Mouse (Mus musculus) adrenal gland (tissue): Measurements from ENCODE around the gene Arfgap1.

Experiments used
- intact Hi-C: fragments of 180-260 bp; cut with DNase I; formaldehyde crosslinking; loops from one replicate; pipeline ENCODE4 v1.15.1; 2025
- long read RNA-seq, 2 experiments: library from polyadenylated mRNA; unstranded; transcript quantifications; one replicate each; pipeline ENCODE4 v2.0.0; 2020; ENCODE audit warnings: borderline replicate concordance in 1 of 2; ENCODE audit not compliant: insufficient replicate concordance in 1 of 2

The Arfgap1 gene
- long read RNA-seq, experiment 1, transcript Arfgap1-201 (14 exons, 2,714 nt), result major isoform, 11 of 58 reads
- long read RNA-seq, experiment 1, partial matches to known transcripts, result 7 of 58 reads
- long read RNA-seq, experiment 1, other reads (novel, unspliced or antisense), result 39 of 58 reads
- long read RNA-seq, experiment 2, transcript Arfgap1-201 (14 exons, 2,714 nt), result major isoform, 9 of 60 reads
- long read RNA-seq, experiment 2, partial matches to known transcripts, result 5 of 60 reads
- long read RNA-seq, experiment 2, other reads (novel, unspliced or antisense), result 43 of 60 reads

DNA sequence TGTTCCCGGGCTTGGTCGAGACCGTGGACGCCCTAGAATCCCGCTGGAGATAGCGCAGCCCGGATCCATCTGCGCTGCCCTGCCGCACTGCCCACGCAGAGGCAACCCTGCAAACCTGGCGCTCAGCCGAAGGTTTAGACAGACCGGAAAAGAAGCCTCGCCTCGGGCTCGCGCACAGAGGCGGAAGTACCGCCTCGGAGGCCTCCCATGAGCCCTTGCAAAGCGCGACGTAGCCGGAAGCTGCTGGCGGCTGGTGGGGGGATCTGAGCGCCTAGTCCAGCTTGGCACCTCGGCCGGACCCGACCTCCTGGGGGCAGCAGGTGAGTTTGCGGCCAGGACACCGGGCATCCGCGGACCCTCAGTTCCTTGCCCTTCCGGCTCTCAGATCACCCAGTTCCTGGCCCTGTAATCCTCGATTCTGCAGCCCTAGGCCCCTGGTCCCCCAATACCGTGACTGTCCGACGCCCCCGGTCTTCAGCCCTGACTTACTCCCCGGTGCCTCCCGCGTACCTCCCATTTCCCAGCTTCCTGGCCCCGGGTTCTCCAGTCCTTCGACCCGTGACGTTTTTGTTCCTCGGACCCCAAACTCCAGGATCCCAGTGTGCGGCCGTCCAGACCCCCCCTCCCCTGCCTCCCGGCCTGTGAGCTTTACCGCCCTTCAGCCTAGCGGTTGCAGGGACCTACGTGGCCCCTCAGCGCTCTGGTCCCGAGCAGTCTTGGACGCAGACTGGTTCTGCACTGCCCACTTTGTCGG lies at the start of gene Arfgap1:
Gene Arfgap1 (plus strand): TSS at position 216 of the 754 bp plus-strand sequence.
- intact Hi-C loops, result no loop called here

DNA sequence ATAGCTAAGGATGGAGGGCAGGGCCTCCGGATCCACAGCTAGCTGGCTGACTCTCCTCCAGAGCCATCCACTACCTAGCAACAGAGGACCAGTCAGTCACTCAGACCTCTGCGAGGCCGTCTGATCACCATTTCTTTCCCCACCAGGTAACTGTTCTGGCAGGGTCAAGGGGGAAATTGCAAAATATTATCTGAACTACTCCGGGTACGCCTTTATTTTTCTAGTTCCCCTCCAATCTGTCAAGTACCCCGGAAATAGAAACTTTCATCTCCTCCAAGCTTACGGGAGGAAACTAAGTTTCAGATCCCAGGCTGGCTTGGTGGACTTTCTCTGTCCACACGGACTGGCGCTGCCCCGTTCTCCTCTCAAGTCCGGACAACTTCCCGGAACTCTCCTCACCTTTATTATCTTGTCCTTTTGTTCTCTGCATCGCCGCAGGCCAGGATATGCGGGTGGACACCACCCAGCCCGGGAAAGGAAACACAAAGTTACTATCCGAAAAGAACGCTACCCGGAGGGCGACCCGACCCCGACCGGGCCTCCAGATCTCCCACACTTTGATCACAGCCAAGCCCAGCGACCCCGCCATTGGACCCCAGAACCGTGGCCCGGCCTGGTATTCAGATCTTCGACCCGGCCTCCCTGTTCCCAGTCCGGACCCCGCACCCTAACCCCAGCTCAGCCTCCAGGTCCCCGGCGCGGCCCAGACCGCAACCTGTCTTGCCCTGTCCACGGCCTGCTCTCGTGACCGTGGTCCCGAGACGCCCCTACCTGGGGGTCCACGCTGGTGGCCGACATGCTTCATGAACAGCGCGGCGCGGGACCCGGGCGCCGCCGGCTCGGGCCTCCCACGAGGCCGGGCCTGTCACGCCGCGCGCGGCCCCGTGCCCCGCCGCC lies 46.9 kb upstream of the Arfgap1 start:
- intact Hi-C loops, result no loop called here

DNA sequence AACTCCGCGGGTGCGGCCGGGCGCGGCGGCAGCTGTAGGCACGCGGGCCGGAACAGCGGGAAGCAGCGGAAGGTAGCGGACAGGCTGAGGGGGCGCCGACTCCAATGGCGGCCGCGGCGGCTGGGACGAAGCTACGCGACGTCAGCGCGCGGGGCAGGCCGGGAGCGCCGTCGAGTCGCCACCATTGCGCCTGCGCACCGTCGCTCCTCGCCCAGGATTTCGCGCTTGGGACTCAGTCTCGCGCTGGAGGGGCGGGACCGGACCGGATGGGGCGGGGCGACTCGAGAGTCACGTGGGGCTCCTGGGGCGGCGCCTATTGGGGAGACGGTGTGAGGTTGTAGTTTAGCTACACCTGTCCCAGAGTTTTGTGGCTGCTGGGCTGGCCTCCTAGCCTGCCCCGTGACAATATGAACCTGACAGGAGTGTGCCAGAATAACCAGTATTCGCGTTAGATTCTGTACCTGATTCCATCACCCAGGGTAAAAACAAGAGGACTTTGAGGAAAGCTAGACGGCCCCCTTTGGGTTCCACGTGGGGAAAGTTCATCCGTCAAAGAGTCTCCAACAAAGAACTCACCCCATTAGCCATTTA lies 46.1 kb upstream of the Arfgap1 start, which contains the start of gene Ythdf1:
Gene Ythdf1 (minus strand): TSS at position 140 of the 591 bp plus-strand sequence.
- intact Hi-C loops, result no loop called here

DNA sequence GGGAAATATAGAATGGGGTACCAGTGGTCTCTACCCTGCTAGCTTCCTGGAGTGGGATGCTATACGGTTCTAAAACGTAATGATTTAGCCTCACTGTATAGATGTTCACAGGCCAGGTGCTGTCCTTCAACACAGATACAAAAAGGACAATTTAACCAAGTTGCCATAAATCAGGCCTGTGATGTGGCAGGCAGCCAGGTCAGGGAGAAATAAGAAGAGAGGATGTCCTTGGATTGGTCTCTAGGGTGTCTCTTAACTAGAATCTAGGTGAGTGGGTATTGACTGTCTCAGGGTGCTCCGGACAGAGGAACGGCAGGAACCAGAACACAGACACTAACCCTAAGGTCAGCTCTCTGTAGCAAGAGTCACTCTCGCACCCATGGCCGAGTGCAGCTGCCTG lies 44.3 kb upstream of the Arfgap1 start:
- intact Hi-C loops, result no loop called here

DNA sequence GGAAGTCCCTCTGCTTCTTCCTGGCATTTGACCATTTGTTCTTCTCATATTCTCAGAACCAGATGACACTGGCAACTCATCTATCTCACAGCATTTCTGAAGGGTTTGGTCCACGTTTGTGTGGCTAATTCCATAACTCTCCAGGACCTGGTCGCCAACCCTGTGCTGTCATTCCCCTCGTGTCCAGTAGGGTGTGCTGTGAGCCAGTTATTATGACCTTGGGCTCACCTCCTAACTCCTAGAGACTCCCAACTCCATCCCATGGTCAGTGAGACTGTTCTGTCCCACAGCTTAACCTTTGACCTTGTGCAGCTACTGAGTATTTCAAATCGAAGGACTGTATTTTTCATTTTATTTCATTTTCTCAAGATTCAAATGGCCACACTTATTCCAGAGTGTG lies 41.8 kb upstream of the Arfgap1 start:
- intact Hi-C loops, result loop anchor here (1.0 to 5.0 kb wide), 2 partner anchors 37 to 147 kb away; no protein-coding TSS in a partner anchor

DNA sequence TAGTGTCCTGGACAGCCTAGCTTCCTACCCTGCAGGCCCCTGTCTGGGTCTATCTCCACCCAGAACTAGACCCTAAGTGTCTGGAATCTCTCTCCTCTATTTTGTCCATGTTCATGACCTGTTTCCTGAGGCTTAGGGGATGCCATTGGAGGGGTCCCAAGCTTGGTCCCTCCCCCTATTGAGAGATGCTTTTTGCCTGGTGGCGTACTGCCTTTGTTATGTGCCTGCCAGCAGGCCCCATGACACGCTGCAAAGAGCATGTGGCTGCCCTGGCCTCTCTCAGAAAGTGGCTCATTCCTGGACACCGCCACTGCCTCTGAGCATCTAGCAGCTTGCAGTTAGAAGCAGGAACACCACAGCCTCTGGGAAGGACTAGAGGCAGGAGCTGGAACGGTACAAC lies 38.3 kb upstream of the Arfgap1 start, which contains the start of gene Birc7:
Gene Birc7 (plus strand): TSS at position 301 of the 400 bp plus-strand sequence.
- intact Hi-C loops, result loop anchor here (5.0 kb wide), 1 partner anchor 144 kb away; no protein-coding TSS in a partner anchor

DNA sequence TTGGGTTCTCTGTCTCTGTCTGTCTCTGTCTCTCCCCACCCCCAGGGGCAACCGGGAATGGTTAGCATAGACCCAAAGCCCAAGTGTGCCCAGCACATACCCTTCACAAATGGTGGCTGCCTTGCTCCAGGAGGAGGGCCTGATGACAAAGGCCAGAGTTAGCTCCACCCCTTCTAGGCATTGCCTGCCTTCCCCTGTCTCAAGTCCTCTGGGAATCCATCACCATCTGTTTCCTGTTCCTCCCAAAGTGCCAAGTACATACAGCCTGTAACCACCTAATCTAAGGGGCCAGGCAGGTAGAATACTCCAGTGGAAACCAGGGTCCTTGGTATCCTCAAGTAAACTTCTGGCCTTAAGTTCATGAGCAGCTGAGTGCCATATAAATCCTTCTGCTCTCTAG lies 34.6 kb upstream of the Arfgap1 start:
- intact Hi-C loops, result no loop called here

DNA sequence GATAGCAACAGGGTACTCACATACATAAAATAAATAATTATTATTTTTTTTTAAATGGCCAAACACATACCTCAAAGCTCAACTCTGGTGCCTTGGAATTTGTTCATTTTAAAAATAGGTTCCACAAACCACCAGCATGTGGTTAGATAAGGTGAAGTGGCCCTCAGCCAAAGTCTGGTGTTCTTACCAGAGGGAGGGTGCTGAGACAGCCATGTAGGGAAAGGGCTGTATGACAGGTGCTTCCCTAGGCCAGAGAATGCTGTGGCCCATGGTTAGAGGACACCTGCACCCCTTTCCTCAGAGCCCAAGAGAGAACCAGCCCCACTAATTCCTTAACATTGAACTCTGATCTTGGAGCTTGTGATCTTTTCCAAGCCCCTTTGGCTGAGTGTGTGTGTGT lies 26.8 kb upstream of the Arfgap1 start:
- intact Hi-C loops, result no loop called here

DNA sequence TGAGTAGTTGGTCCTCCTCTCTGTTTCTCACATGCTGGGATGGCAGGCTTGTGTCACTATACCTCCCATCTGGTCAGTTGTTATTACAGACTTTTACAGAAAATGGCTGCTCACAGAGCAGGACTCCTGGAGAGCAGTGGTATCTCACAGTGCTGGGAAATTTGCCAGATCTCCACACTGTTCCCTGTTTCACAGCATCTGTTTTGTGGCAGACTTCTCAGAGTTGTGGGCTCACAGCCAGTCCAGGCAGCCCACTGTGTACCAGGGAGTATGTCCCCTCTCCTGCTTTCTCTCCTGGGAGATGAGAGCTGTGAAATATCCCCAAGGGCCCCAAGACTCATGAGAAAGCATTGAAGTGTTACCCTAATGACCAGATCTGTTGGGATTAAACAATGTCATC lies 25.2 kb upstream of the Arfgap1 start:
- intact Hi-C loops, result no loop called here

DNA sequence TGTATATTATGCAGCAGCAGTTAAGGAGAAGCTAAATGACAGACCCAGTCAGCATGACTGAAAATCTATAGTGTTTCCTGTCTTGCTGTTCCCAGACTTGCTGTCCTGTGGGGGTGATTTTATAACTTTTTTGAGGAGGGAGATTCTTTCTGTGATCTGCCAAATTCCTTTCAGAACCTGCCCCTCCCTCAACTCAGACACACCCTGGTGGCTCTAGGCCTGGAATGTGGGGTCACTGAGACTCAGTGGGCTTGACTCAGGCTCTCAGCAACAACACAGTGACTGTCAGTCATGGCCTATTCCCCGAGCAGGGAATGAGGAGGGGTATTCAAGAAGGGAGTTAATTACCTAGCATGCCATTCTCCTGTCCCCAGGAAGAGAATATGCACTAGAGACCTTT lies 17.1 kb upstream of the Arfgap1 start:
- intact Hi-C loops, result no loop called here

DNA sequence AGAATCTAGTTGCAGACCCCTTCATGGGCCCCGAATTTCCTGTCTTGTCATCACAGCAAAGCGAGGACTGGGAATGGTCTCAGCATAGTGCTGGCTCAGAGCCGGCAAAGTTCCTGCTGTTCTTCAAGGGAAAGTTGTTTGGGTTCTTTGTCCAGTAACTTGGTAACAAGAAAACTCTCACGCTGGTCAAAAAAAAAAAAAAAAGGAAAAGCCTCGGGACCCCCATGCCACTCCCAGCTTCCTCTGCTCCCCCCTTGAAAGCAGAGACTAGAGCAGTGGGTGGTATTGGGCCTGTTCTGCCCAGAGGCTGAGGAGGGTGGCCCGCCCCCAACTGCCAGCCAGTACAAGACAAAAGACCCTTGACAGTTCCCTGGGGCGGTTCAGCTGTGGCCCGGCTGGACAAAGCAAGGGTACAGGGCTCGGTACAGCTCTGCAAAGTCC lies 14.3 kb upstream of the Arfgap1 start:
- intact Hi-C loops, result no loop called here

DNA sequence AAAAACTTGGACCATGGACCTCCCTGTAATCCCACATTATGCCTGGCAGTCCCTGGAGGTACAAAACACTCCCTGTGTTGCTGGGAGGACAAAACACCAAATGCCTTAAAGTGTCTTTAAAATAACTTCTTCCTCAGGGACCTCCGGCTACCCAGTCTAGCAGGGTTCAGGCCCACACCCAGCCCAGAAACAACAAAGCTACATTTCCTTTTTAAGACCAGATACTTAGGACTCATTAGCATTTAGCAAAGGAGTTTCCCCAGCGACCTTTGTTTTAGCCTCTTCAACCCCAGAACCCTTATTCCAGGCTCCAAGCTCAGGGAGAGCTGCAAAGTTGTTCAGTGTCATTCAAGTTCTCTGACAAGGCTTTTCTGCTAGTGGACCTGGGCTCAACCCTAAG lies 13.4 kb upstream of the Arfgap1 start:
- intact Hi-C loops, result no loop called here

DNA sequence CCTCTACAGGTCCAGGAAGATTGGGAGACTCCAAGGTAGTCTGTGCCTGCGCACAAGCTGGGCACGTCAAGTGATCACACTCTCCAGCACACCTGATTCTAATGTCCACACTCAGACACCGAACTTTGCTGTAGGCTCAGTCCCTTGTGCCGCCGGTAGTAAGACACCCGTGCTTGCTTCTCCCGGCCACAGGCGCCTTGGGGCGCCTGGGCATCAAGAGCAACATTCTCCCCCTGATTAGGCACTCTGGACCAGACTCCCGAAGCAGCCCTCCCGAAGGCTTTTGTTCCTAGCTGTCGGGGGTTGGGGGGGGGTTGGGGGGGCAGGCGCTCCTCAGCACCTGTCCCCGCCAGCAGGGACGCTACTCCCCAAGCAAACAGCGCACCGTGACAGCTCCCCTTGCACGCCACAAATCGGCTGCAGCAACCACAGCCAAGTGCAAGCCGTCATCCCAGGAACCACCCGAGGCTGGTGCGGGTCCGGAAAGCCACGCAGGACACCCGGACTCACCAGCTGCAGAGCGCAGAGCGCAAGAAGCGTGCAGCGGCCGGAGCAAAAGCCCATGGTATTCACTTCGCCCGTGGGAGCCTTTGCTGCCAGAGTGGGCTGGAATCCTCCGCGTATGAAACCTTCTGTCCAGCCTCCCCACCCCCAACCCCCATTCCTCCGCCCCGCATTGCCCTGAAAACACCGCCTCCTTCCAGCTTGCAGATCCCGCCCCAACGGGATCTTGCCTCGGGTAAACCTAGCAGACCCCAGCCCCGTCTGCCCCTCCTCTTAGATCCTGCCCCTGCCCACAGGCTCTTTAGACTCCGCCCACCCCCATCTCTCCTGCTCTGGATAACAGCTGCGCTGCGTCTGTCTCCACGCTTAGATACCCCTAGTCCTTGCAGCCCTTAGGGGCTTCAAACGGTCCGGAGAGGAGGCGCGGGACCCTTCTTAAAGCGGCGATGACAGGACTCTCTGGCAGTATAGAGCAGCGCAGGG lies 12.7 kb upstream of the Arfgap1 start, which contains the start of gene Nkain4:
Gene Nkain4 (minus strand): TSS at position 639 of the 987 bp plus-strand sequence.
- intact Hi-C loops, result no loop called here

DNA sequence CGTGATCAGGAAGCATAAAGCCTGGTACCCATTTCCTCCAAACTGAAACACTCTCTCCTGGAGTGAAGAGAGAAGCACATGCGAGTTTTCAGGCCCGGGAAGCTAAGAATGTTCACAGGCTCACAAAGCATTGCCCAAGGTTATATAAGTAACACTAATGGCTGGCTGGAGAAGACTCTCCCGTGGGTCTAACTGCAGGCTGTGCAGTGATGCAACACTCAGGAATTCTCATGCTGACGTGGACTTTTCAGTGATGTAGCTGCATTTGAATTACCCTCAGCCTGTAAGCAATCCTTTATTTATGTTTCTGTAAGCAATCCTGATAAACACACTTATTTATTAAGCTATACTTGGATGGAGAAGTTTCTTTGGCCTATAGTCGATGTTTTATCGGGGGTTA lies 7.4 kb upstream of the Arfgap1 start:
- intact Hi-C loops, result no loop called here

DNA sequence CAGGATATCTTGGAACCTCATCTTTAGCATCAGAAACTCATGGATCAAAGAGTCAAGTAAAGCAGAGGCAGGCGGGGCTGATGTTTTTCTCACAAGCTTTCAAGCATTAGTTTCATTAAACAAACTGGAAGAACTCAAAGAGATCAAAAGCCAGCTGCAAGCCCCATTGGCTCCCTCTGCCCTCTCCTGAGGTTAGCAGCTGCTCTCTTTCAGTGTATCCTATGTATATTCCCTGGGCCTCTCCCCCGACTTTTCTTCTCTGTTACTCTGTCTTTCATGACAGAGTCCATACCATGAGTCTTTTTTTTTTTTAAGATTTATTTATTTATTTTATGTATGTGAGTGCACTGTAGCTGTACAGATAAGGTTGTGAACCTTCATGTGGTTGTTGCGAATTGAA lies 6.8 kb upstream of the Arfgap1 start:
- intact Hi-C loops, result no loop called here

DNA sequence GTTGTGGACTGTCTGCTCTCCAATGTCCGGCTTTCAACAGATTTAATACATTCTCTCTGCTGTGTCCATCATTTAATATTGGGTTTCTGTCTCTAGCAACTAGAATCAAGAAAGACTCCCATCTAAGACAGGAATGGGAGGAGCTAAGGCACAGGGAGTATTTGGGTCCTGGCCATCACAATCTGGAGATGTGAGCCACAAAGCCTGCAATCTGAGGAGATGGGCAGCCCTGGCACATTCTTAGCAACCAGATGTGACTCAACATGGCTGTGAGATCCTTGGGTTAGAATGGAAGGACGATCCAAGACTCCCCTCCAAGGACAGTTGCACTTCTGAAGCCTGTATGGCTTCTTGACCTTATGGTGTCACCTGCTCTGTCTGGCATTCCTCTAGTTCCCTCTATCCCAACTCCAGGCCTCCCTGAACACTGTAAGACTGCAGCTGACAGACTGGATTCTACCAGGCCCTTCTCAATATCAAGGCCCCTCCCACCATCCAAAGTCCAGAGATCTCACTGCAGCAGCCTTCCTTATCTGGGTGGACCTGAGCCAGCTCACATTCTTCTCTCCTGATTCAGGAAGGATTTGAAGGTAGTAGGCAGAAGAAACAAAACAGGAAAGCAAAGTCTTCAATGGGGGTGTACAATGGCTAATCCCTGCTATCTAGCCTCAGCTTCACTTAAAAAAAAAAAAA lies 4.3 kb upstream of the Arfgap1 start:
- intact Hi-C loops, result loop anchor here (1.0 kb wide), 1 partner anchor 37 kb away; no protein-coding TSS in a partner anchor

DNA sequence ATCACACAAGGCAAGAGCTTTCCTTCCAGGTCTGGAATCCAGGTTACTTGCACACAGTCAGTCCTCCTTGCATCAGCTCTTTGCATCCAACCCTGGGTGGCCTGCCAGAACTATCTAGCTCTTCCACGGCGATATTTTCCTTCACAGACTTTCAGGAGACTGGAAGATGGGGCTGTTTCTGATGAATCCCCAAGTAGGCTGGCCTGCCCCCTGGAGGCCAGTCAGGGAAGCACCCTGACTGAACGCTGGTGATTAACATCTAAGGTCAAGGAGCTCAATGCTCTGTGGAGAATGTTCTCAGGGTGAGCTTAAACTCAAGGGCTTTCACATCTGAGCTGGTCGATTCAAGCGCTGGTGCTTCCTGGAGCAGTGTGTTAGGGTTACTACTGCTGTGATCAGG lies 3.1 kb upstream of the Arfgap1 start:
- intact Hi-C loops, result no loop called here

DNA sequence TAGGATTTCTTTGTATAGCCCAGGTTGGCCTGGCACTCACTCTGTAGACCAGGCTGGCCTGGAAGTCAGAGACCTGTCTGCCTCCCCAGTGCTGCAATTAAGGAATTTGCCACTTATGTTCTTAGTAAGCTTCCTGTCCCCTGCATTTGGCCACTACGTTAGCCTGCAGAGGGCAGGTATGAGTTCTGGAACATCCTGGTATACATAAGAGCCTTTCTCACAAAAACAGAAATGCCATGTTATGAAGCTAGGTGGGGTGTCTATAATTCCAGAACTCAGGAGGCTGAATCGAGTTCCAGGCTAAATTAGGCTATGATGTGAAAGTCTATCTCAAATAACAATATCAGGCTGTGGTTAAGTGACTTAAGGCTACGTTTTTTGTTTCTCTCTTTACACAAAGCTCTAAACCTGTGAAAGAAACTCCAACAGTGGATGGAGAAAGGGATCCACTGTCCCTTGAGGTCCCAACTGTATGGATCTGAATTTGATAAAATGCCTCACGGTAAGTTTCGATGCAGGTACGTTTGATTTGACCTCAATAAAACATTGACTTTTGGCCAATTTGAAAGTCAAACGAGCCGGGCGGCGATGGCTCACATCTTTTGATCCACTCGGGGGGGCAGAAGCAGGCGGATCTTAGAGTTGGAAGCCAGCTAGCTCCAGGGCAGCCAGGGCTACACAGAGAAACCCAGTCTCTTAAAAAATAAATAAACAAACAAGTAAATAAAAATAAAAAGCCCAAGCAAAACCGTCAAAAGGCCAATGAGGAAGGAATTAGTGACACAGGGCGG lies 738 bp upstream of the Arfgap1 start:
- intact Hi-C loops, result no loop called here
